Mouse (Mus musculus): ENCODE results near the gene Sncb.
"Not testable (repeated sequence)": the region's sequence is repeated elsewhere in the genome, so short reads cannot be mapped to it uniquely, and the experiment has no call there.

The Sncb gene

GRCm38 (mm10) chr13:54766192-54766768 lies at the start of gene Sncb:
Sncb (minus strand) TSS chr13:54766595.
- DNase-seq = peak; percentile 92

- no peak for DNase-seq
These were observed 47.0 kb upstream of the Sncb start for GRCm38 (mm10) chr13:54813381-54813780.

- no peak for DNase-seq
These were observed 45.1 kb upstream of the Sncb start for GRCm38 (mm10) chr13:54811476-54811875.

GRCm38 (mm10) chr13:54808067-54808466 lies 41.7 kb upstream of the Sncb start:
- DNase-seq = no peak

GRCm38 (mm10) chr13:54806434-54806976 lies 40.1 kb upstream of the Sncb start:
- DNase-seq = no peak

- no peak for DNase-seq
These were observed 38.9 kb upstream of the Sncb start for GRCm38 (mm10) chr13:54805134-54805838.

GRCm38 (mm10) chr13:54803010-54803409 lies 36.6 kb upstream of the Sncb start:
- no peak for DNase-seq

GRCm38 (mm10) chr13:54800206-54800605 lies 33.8 kb upstream of the Sncb start:
- DNase-seq = no peak

- peak; percentile 78 for DNase-seq
These were observed 33.3 kb upstream of the Sncb start for GRCm38 (mm10) chr13:54799701-54800100.

- DNase-seq = no peak
These were observed 32.3 kb upstream of the Sncb start for GRCm38 (mm10) chr13:54798740-54799139.

- DNase-seq = no peak
These were observed 31.7 kb upstream of the Sncb start for GRCm38 (mm10) chr13:54797861-54798643.

- no peak for DNase-seq
These were observed 31.0 kb upstream of the Sncb start for GRCm38 (mm10) chr13:54797356-54797755.

GRCm38 (mm10) chr13:54794843-54795242 lies 28.4 kb upstream of the Sncb start:
- DNase-seq = no peak

- no peak for DNase-seq
These were observed 27.7 kb upstream of the Sncb start for GRCm38 (mm10) chr13:54794002-54794577.

GRCm38 (mm10) chr13:54792259-54793230 lies 26.1 kb upstream of the Sncb start:
- DNase-seq = no peak

- DNase-seq = peak; percentile 75
These were observed 23.4 kb upstream of the Sncb start for GRCm38 (mm10) chr13:54789561-54790397.

GRCm38 (mm10) chr13:54788740-54789560 lies 22.6 kb upstream of the Sncb start, which contains the start of gene Tspan17:
Tspan17 (plus strand) TSS chr13:54789377.
- peak; percentile 98 for DNase-seq

- not testable (repeated sequence) for DNase-seq
These were observed 21.2 kb upstream of the Sncb start for GRCm38 (mm10) chr13:54787591-54787990.

GRCm38 (mm10) chr13:54783698-54784097 lies 17.3 kb upstream of the Sncb start, which contains the start of gene Eif4e1b:
Eif4e1b (plus strand) TSS chr13:54783998.
- DNase-seq = no peak

- no peak for DNase-seq
These were observed 16.8 kb upstream of the Sncb start for GRCm38 (mm10) chr13:54783235-54783634.

Measured in cerebellum, adult 11 months (tissue).